Mouse (Mus musculus): ENCODE data around the gene Noxred1. TPM values are rescaled to one million over a fixed set of nuclear protein-coding genes. Genes with fewer than 3 reads are reported as not detected.
A peak's percentile ranks its signal among the peaks of the same experiment; 100 is the strongest.

Gene Noxred1
- total and polyA plus RNA-seq, 3 experiments: 5.1 to 10.4 (median 6.9) TPM

DNA sequence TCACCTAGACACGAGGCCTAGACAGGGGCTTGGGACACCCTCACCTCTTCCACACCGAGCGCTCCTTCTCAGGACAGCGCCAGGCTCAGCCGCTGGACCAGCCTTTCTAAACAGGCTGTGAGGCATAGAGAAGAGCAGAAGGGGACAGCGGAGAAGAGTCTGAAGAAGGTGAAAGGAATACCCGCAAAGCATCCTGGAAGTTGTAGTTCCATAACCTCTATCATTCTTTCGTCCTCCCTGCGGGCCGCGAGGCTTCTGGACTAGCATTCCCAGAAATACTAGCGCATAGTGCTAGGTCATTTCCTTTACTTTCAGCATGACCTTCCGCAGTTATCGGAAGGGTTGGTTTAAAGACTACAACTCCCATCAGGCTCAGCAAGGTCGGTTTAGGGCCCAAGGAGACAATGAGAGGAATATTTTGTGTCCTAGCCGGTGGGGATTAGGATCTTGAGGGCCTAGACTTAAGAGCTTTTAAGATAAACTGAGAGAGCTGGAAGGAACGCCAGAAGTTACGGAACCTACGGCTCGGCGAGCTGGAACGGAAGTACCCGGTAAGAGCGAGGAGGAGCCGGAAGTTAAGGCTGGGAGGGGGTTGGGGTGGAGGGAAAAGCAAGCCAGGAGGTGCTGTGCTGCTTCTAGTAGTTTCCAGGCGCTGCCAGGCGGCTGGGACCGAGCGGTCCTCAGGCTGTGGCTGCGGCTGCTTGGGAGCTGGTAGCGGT, 27.7 kb upstream of the Noxred1 start, which contains the start of the genes Vipas39 and Ahsa1 (continued):
- TF ChIP-seq TBP (conservative IDR thresholded peaks at IDR 0.05; ENCODE audit: low read depth, low read length): peak; percentile 89
- no peak for TF ChIP-seq BHLHE40 (IDR thresholded peaks at IDR 0.05; ENCODE audit: low read depth, low read length)
- TF ChIP-seq RCOR1 (conservative IDR thresholded peaks at IDR 0.05; ENCODE audit: low read depth, low read length): no peak
- no peak for TF ChIP-seq E2F4 (IDR thresholded peaks at IDR 0.05; ENCODE audit: insufficient replicate concordance, low read depth, low read length)
- 0 out of 2 replicates have a peak, but pooled peaks have one; percentile 42 for TF ChIP-seq JUND (conservative IDR thresholded peaks at IDR 0.05; ENCODE audit: low read depth, low read length)
- TF ChIP-seq IRF4 (IDR thresholded peaks at IDR 0.05; ENCODE audit: low read depth, low read length): 0 out of 2 replicates have a peak, but pooled peaks have one; percentile 31
- TF ChIP-seq MAX (IDR thresholded peaks at IDR 0.05; ENCODE audit: low read length): peak; percentile 61; the same call in 1 of the 2 replicates
- TF ChIP-seq MYC (IDR thresholded peaks at IDR 0.05; ENCODE audit: low read depth, low read length): peak; percentile 82
- peak in 1 of 2 experiments; percentile 28; a peak in 1 of 4 replicates for TF ChIP-seq CTCF (conservative IDR thresholded peaks at IDR 0.05 in 1 of 2, IDR thresholded peaks at IDR 0.05 in 1 of 2; ENCODE audit: low read depth in 2 of 2, low read length in 2 of 2)
- peak; percentile 69; the same call in 1 of the 2 replicates for TF ChIP-seq POLR2AphosphoS2 (IDR thresholded peaks at IDR 0.05; ENCODE audit: low read depth, low read length)
- TF ChIP-seq JUN (IDR thresholded peaks at IDR 0.05; ENCODE audit: insufficient read depth, low read depth, low read length): 0 out of 2 replicates have a peak, but pooled peaks have one; percentile 20
- peak; percentile 94 for TF ChIP-seq HCFC1 (IDR thresholded peaks at IDR 0.05; ENCODE audit: low read depth, low read length)
- peak; percentile 99 for TF ChIP-seq KAT2A (IDR thresholded peaks at IDR 0.05; ENCODE audit: insufficient replicate concordance, low read length)
- no peak for TF ChIP-seq USF1 (IDR thresholded peaks at IDR 0.05; ENCODE audit: low read depth, low read length)
- TF ChIP-seq CHD2 (IDR thresholded peaks at IDR 0.05; ENCODE audit: low read length): peak; percentile 88
- TF ChIP-seq GABPA (IDR thresholded peaks at IDR 0.05; ENCODE audit: insufficient replicate concordance, low read depth, low read length): peak; percentile 79; the same call in 1 of the 2 replicates
- TF ChIP-seq MAZ (IDR thresholded peaks at IDR 0.05; ENCODE audit: low read depth, low read length): peak; percentile 90; the same call in 1 of the 2 replicates

DNA sequence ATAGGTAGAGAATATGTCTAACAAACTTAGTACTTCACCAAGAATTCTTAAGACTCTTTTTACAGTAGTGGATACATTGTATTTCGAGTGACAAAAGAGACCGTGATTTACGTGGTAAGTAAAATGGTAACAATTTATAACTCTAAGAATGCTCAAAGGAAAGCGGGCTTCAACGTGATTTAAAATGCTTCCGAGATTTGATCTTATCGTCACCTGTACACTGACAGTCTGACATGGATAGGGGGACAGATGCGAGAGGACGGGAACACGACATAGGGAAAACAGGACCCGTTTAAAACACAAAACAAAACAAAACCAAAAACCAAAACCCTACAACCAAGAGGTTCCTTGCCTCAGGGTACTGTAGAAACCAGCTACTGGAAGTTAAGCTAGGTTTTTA, 26.9 kb upstream of the Noxred1 start:
- H3K4me3 ChIP-seq (replicated peaks in 1 of 3; ENCODE audit: low read depth in 2 of 3, low read length in 2 of 3, poor library complexity in 1 of 3): peak overlapping the region; percentile 72 to 95 (median 93)
- no peaks in the 10 kb centered on the region for H3K9me3 ChIP-seq (replicated peaks; ENCODE audit: low read length)
- in situ Hi-C loops (cut with MboI; ENCODE audit: low pct_ligation_motif_present, low pct_unique_long_range_greater_than_20kb, low sequenced_read_pairs) (no loop called here), dilution Hi-C loops (cut with MboI; ENCODE audit: extremely low pct_ligation_motif_present, extremely low pct_unique_long_range_greater_than_20kb, low sequenced_read_pairs) (no loop called here)
- no peaks in the 10 kb centered on the region for H3K27me3 ChIP-seq (replicated peaks)
- H3K27ac ChIP-seq (ENCODE audit: insufficient read depth, low read depth): peak overlapping the region; percentile 77; the same call in 1 of the 2 replicates
- peak overlapping the region; percentile 85 for H3K4me2 ChIP-seq (ENCODE audit: insufficient read depth, low read depth, poor library complexity, severe bottlenecking)
- peaks cover 18% of the 10 kb centered on the region for H3K79me2 ChIP-seq (replicated peaks; ENCODE audit: control insufficient read depth, extremely low read depth, insufficient read depth, poor library complexity, severe bottlenecking)
- peak overlapping the region; percentile 80 for H3K9ac ChIP-seq (ENCODE audit: insufficient read depth, low read depth)
- no peak for DNase-seq (ENCODE audit: extremely low read depth)
- TF ChIP-seq POLR2A (IDR thresholded peaks at IDR 0.05; ENCODE audit: low read depth, low read length) (no peak), JUND (conservative IDR thresholded peaks at IDR 0.05; ENCODE audit: low read depth, low read length) (no peak)
- H3K4me1 ChIP-seq (ENCODE audit: control insufficient read depth in 1 of 2, insufficient read depth in 2 of 2): peaks cover 4 to 47% of the 10 kb centered on the region in 2 experiments; a peak in 3 of 4 replicates
- peaks cover 35 to 52% of the 10 kb centered on the region in 2 experiments for H3K36me3 ChIP-seq (replicated peaks in 1 of 2; ENCODE audit: control insufficient read depth in 1 of 2, insufficient read depth in 1 of 2, low read length in 1 of 2)

Data from CH12.LX (cell line).